Mouse (Mus musculus) common myeloid progenitor, adult 5-6 weeks (primary cell): ENCODE data around the gene Rita1. TPM values are rescaled to one million over a fixed set of nuclear protein-coding genes. Genes with fewer than 3 reads are reported as not detected.

Source experiments
- ATAC-seq: replicated peaks from 2 replicates; pipeline ENCODE4 v1.8.0; 2016; ENCODE audit warnings: low read depth, mild to moderate bottlenecking, moderate TSS enrichment, inconsistent platforms; ENCODE audit not compliant: poor library complexity, severe bottlenecking
- total RNA-seq: library from RNA; stranded (forward); fragments of 200-1000, 187-1606 nt; gene quantifications from 2 replicates; pipeline ENCODE4 v1.2.3, GENCODE M21; 2017

Rita1 gene
- total RNA-seq, 1 experiment from 2014 or later, result 3.8 TPM

DNA sequence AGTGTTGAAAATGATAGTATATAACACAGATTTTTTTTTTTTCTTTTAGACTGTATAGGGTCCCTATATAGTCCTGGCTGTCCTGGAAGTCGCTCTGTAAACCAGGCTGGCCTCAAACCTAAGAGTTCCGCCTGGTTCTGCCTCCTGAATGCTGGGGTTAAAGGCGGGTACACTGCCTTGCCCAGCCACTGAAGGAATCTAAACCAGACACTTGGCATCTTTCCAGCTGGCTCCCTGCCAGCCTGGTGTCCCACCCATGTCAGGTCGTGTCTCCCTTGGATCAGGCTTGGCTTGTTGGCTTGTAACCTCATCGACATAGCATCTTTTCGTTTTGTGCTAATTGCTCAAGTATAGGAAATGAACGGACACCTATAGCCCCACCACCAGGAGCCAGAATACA, 16.2 kb upstream of the Rita1 start:
- no peak for ATAC-seq

DNA sequence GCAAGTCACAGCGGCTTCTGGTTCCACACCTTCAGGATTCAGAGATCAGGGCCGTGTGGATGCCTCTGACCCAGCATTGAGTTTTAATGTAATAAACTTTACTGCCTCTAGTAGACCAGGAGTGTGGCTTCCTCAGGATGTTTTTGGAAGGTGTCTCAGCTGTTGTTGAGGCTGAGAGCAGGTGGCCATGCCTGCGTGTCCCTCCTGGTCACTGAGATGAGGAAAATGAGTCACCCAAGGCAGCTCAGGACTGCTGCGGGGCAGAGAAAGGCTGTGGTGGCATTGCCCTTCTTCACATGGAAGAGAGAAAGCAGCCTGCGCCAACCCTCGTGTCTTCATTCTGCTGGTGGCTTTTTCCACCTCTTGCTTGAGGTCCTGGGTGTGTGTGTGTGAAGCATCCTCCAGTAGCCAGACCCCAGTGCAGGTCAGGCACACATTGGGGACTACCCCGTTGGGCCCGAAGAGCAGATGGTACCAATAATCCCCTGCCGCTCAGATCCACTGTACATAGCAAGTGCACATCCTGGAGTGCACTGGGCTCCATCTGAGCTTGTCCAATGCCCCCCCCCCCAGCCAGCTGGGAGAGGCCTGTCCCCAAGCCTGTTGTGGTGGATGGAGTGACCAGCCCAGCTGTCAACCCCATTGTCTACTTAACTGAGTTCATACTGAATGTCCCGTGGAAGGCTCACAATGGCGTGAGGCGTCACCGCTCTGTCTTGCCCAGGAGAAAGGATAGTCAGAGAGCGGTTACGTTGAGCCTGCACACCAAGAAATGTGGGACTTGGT, 15.3 kb upstream of the Rita1 start:
- no peak for ATAC-seq

DNA sequence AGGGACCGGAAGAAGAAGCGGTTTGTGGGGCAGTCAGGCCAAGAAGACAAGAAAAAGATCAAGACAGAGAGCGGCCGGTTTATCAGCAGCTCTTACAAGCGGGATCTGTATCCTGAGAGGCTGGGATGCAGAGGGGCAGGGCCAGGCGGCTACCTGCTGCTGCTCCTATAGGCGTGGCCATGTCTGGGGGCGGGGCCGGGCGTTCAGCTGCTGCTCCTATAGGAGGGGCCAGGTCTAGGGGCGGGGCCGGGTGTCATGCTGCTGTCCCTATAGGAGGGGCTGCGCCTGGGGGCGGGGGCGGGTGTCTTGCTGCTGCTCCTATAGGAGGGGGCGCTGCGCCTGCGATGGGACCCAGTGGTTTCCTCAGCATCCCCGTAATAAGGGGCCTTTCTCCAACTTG, 14.0 kb upstream of the Rita1 start:
- ATAC-seq, result 0 out of 2 replicates have a peak, but pooled peaks have one; percentile 13

DNA sequence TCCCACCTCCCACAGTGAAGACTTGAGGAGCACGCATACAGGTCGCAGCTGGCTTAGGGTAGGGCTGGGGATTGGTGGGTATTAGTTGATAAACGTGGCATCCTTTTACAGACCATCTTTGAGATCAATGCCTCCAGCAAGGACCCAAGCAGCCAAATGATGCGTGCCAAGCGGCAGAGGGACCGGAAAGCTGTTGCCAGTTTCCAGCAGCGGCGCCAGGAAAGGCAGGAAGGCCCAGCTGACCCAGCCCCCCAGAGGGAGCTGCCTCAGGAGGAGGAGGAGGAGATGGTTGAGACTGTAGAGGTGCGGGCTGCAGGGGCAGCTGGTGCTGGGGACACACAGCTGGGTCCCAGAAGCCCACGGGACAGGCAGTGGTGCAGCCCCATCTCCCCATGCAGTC, 12.0 kb upstream of the Rita1 start:
- no peak for ATAC-seq

DNA sequence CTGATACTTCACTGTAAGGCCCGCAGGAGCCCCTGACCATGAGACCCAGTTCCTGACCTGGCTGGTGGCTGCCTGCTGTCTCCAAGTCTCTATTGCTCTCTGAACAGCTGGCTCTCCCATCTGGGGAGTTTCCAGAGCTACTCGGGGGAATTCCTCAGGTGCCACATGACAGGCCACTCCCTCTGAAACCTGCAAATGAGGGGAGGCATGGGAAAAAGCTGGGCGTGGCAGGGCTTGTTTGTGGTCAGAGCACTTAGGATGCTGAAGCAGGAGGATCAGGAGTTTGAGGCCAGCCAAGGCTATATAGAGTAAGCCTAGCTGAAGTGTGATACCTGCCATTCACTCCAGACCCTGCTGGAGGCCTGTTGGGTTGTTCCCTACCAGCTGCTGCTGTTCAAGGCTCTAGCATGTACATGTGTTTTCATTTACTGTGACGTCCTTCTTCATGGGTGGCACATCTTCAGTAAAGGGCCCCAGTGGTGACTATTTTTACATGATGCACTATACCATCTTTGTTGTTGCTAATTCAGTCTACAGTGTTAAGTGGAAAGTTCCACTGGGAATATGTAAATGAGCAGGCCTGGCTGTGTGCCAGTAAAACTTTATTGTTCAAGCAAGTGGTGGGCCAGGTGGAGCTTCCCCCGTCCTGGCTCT, 9.9 kb upstream of the Rita1 start:
- no peak for ATAC-seq

DNA sequence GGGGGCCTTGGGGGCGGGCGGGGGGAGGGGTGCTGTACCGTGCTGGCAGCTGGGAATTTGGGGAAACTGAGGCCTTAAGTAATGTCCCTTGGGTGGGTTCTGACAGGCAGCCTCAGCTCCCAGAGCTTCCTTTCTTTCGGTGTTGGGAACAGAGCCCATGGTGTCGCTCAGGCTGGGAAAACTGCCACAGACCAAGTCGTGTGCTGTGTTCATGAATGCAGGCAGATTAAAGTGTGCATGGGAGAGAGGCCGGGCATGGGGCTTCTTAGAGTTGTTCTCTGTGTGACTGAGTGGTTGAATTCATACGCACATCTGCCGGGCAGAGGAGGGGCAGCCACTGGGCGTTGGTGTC, 9.4 kb upstream of the Rita1 start:
- ATAC-seq, result no peak

DNA sequence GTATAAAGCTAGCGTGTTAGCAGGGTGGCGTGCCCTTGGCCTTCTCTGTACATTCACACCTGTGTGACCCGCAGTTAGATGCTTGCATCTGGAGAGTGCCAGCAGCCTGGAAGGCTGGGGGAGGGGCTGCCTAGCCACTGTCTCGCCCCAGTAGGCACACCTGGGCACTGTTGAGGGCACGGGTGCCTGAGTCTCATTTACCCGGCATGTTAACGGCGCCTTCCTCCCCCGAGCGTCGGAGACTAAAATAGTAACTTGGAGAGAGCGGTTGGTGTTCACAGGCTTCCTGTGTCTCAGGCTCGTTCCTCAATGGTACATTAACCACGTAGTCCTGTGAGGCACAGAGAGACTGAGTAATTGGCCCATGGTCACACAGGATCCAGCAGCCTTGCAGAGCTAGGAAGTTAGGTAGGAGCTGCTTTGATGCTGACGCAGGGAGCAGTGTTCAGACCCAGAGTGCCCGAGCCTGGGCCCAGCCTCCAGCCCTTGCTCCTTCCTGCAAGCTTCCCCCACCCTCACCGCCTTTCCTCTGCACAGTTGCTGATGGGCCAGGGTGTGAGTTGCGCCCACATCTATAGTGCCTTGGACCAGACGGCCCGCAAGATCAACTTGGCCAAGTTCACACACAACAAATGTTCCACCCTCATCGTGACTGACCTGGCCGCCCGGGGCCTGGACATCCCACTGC, 8.8 kb upstream of the Rita1 start:
- 0 out of 2 replicates have a peak, but pooled peaks have one; percentile 4 for ATAC-seq

DNA sequence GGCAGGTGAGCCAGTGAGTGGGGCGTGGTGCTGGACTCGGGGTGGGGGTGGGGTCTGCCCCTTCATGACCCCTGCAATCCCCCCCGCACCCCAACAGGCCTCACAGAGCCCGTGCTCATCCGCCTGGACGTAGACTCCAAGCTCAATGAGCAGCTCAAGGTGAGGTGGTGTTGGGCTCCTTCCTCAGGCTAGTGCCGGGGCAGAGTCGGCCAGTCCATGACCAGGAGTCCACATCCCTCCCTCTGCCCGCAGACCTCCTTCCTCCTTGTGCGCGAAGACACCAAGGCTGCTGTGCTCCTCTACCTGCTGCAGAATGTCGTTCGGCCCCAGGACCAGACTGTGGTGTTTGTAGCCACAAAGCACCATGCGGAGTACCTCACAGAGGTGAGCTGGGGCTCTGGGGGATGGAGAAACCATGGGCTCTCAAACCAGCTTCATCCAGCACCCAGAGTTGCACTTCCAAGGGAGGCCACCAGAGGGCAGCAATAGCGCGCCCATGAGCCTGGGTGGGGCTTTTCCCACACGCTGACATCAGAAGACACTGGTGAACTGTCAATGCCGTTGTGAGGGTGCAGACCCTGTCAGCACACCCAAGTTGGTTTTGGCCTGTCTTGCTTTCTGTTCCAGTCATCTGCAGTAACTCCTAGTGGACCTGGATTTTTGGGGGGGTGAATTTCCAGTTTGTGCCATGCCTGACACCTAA, 8.1 kb upstream of the Rita1 start:
- peak; percentile 78 for ATAC-seq

DNA sequence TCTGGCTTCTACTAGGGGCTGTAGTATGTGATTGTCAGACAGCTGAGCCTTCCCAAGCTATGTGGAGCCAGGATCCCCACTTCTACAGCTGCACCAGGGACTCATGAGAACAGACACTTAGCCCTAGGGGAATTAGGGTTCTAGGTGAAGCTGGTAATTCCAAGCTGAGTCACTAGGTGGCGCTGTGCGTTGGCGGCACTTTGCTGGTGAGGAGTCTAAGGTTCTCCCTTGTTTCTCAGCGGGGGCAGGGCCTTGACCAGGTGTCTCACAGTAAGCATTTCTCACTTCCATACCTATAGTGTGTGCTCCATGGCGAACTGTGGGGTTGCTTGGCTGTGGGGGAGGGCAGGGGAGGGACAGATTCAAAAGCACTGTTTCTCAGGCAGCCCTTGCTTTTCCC, 6.8 kb upstream of the Rita1 start:
- peak; percentile 37 for ATAC-seq

DNA sequence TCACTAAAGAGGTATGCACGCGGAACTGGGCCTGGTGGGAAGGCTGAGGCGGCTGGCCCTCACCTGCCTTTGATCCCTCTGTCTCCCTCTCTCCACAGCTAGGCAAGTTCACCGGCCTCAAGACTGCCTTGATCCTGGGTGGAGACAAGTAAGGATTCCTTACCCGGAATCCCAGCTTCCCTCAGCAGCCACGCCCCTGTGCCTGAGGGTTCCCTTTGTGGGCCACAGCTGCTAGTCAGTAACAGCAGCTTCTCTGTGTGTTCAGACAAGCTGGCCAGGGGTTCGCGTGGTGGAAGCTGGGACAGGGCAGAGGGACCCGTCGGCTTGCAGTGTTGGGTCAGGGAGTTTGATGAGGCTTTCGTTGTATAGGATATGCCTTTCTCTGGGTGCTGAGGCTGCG, 6.4 kb upstream of the Rita1 start:
- no peak for ATAC-seq

DNA sequence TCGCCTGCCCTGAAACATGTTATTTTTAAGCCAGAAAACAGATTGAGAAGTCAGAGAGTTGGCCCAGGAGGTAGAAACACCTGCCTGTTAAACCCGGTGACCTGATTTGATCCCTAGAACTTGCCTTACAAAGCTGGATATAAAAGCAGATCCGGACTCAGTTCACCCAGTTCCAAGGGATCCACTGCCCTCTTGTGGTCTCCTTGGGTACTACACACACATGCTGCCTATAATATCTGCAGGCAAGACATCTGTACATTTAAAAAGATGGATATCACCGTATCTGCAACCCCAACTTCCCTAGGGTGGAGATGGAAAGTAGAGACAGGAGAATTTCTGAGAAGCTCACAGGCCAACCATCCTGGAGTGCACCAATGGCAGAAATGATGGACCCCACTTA, 3.5 kb upstream of the Rita1 start:
- no peak for ATAC-seq

DNA sequence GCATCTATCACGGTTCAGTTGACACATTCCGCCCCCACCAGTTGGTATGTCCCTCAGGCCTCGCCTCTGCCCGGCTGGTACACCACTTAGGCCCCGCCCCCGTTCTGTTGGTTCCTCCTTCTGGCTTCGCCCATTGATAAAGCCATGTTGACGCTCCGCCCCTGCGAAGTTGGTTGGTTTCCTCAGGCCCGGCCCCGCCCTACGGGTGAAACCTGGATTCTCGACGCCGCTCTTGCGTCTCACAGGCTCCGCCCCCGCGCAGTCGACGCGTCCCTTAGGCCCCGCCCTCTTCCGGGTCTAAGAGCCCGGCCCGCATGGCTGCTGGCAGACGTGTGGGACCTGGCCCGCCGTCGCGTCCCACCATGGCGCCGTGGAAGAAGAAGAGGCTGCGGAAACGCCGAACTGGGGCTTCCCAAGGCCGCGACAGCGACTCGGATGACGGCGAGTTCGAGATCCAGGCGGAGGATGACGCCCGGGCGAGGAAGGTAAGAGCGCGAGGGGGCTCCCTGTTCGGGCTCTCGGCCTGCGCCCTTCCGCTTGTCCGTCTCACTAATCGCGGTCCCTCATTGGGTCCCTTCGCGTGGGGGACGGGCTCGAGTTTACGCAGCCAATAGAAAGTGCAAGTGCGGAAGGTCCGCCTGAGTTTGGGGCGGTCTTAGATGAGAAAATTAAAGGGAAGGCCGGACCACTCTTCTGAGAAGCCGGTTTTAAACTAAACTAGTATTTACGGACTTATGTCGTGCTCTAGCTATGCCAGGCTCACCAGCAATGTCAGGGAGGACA, 624 bp upstream of the Rita1 start:
- peak; percentile 87 for ATAC-seq

DNA sequence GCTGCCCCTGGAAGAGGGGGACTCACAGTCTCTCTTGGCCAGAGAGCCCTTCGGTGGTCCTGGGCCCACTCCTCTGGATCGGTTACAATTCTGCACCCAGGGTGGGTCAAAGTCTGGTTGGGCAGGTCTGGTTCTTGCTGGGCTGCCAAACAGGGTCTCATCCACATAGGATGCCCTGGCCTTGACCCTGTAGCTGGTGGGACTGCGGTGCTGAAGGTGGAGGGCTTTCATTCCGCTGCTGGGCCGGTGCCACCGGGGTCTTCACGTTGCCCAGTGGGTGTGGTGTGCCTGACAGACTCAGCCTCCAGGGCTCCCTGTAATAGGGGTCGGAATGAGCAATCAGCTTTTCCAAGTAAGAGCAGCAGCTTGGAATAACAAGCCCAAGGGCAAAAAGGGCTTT, 973 bp downstream of the Rita1 start:
- ATAC-seq, result no peak

DNA sequence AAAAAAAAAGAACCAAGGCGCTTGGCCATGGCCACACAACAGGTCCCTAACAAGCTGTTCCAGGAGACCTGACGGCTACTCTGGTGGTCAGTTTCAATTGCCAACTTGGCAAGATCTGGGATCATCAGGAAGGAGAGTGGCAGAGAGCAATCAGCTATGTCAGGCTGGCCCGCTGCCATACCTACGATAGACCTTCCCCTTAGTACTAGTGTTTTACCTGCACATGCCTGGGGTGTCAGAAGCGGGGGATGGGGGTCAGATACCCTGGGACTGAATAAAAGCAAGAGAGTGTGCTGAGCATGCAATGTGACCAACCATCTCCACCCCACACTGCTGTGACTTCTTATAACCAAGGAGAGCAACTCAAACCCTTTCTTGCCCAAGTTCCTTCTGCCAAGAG, 1.5 kb downstream of the Rita1 start:
- ATAC-seq, result no peak

DNA sequence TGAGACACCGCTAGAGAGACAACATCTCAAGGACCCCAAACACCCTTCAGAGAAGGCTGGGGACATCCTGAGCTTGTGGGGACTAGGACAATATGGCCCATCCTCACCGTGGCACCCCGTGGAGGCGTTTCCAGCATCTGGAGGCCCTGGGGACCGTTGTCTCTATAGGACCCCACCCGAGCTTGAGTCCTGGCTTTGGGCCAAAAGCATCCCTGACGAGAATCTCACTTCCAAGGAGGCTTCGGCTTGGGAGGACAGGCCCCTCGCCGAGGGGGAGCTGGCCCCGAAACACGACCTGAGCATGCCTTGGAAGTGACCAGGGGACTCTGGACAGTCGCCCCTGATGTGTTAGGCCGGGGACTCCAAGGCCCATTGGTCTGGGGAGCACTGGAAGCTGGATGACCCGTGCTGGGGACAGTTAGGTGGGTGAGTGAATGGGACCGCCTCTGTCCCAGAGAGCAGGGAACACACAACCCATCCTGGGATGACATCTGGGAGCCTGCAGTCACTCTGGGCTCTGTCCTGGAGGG, 3.1 kb downstream of the Rita1 start:
- ATAC-seq, result no peak

DNA sequence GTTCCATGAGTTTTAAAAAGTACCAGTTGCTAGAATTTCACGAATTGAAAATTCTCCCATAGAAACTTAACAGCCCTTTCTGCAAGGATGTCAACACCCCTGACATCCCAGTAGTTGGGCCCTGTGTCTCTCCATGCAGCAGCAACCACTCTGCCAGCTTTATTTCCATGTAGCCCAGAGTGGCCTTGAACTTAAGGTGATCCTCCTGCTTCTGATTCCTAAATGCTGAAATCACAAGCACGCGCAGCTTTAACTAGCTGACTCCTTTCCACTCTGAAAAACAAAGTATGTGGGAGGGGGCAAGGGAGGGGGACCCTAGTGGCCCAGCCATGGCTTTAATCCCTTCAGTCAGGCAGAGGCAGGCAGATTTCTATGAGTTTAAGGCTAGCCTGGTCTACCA, 5.1 kb downstream of the Rita1 start:
- no peak for ATAC-seq

DNA sequence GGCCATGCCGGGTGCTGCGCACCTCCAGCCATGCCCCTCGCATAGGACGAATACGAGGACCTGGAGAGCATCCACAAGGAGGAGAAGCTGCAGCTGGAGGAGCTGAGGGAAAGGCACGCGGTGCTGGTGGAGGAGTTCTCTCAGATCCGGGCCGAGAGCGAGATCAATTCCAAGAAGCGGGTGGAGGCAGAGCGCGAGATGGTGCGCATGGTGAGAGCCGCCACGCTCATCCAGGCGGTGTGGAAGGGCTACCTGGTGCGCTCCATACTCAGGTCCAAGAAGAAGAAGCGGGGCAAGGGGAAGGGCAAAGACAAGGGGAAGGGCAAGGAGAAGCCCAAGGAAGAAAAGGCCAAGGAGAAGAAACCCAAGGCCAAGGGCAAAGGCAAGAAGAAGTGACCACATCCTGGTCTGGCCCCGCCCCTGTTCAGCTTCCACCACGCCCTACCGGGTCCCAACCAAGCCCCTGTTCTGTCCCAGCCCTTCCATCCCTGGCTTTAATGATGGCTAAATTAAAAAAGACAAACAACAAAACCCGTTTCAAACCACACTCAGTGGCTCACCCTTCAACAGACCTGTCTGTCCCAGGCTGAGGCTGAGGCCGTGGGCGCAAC, 5.7 kb downstream of the Rita1 start:
- ATAC-seq, result no peak

DNA sequence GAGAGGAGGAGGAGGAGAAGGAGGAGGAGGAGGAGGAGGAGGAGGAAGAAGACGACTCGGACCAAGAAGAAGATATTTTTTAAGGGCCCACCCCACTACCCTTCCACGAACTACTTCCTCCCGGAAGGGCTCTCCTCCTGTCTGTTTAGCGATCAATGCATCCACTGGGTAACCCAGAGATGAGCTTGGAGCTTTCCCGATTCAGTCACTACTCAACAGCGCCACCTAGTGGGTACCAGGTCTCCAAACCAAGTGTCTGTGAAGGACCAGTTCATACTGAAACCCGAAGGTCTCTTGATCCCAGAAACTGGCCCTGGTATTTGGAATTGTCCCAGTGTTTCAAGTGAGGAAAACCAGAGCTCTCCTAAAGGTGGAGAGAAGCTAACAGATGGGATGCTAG, 6.7 kb downstream of the Rita1 start:
- peak; percentile 79 for ATAC-seq

DNA sequence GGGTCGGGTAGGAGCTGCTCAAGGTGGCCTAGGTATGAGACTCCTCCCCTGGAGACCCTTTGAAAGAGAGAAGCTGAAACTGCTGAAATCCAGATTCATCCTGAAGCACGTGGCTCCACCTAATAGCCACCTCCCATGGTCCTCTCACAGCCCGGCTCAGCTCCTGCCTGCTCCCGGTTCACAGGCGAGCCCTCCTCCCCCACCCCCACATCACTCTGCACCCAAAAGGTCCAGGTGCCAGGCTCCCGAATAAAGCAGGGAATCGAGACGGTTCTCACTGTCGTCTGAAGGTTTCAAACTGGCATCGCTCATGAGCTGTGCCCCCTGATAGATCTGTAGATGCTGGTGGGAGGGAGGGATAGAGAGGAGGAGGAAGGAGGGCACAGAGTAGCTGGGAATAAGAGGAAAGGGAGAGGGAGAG, 7.1 kb downstream of the Rita1 start:
- no peak for ATAC-seq
